Mouse (Mus musculus) limb, embryonic 11.5 days (tissue): ENCODE results near the gene Aim2. TPM values are rescaled to one million over a fixed set of nuclear protein-coding genes. Genes with fewer than 3 reads are reported as not detected.
"Not testable (repeated sequence)": the region's sequence is repeated elsewhere in the genome, so short reads cannot be mapped to it uniquely, and the experiment has no call there.

Experiments used
- ATAC-seq: fragments of 200-750 bp; cut with Nextera tagmentation; 2 replicates; pipeline ENCODE4 v1.8.0; 2017; ENCODE audit warnings: low read depth; ENCODE audit not compliant: insufficient number of reproducible peaks, low FRiP score, low TSS enrichment
- DNase-seq: peaks from one replicate; pipeline ENCODE4 v3.0.0-alpha.2; 2015; ENCODE audit warnings: low spot score
- H3K27ac ChIP-seq: fragments of 300-500 bp; sonication (generic); replicated peaks from 2 replicates; pipeline ENCODE4 v1.5.1; 2014; ENCODE audit warnings: low read depth, mild to moderate bottlenecking, low read length
- H3K27me3 ChIP-seq: fragments of 300-500 bp; sonication (generic); 2 replicates; pipeline ENCODE4 v1.6.1; 2014; ENCODE audit warnings: mild to moderate bottlenecking, low read length, mixed read lengths; ENCODE audit not compliant: control insufficient read depth, insufficient read depth
- H3K36me3 ChIP-seq: fragments of 300-500 bp; sonication (generic); 2 replicates; pipeline ENCODE4 v1.6.1; 2014; ENCODE audit warnings: mild to moderate bottlenecking, low read length, moderate library complexity, mixed read lengths; ENCODE audit not compliant: control insufficient read depth, insufficient read depth
- H3K4me1 ChIP-seq: fragments of 300-500 bp; sonication (generic); 2 replicates; pipeline ENCODE4 v1.6.1; 2014; ENCODE audit warnings: low read length, mixed read lengths; ENCODE audit not compliant: control insufficient read depth, insufficient read depth
- H3K4me2 ChIP-seq: fragments of 300-500 bp; sonication (generic); 2 replicates; pipeline ENCODE4 v1.6.1; 2014; ENCODE audit warnings: low read depth, mild to moderate bottlenecking, moderate library complexity; ENCODE audit not compliant: severe bottlenecking
- H3K4me3 ChIP-seq: fragments of 300-500 bp; sonication (generic); 2 replicates; pipeline ENCODE4 v1.5.1; 2014; ENCODE audit warnings: low read depth, low read length
- H3K9ac ChIP-seq: fragments of 300-500 bp; sonication (generic); 2 replicates; pipeline ENCODE4 v1.6.1; 2014; ENCODE audit warnings: mild to moderate bottlenecking, low read length
- H3K9me3 ChIP-seq: fragments of 300-500 bp; sonication (generic); 2 replicates; pipeline ENCODE4 v1.6.1; 2016; ENCODE audit warnings: low read length; ENCODE audit not compliant: control insufficient read depth
- WGBS: fragments of 180-500 bp; shearing (Covaris S2); extraction: QIAGEN DNeasy Blood & Tissue Kit; methylation state at CpG from one replicate; pipeline ENCODE4 v1.1.7; 2014; 5-methylcytosine and 5-hydroxymethylcytosine counted together
- polyA plus RNA-seq: library from polyadenylated mRNA; unstranded; fragments of >200 nt; fragmentation: Nextera tagmentation; extraction: Ambion mirVana; gene quantifications from 2 replicates; pipeline ENCODE4 v1.2.1, GENCODE M21; 2014

Aim2 gene
- polyA plus RNA-seq, 1 experiment from 2014 or later = 1.2 TPM

DNA sequence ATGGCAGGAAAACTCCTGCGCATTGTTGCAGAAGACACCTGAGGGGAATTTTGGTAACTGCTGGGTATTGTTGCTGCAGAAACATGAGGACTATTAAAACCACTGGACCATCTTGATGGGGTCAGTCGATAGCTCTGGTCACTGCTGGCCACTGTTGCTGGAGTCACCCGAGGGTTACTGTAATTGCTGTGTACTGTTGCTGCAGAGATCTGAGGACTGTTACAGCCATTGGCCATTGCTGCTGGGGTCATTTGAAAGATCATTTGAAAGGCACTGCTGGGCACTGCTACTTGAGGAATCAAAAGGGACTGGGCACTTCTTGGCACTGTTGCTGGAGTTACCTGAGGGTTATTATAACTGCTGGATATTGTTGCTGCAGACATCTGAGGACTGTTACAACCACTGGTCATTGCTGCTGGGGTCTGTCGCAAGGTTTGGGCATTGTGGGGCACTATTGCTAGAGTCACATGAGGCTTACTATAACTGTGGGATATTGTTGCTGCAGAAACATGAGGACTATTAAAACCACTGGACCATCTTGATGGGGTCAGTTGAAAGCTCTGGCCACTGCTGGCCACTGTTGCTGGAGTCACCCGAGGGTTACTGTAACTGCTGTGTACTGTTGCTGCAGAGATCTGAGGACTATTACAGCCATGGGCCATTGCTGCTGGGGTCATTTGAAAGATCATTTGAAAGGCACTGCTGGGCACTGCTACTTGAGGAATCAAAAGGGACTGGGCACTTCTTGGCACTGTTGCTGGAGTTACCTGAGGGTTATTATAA is 129.9 kb downstream of the Aim2 start:
- H3K27ac ChIP-seq, H3K9ac ChIP-seq, H3K36me3 ChIP-seq, DNase-seq, H3K9me3 ChIP-seq, H3K4me3 ChIP-seq, H3K4me1 ChIP-seq, H3K27me3 ChIP-seq, ATAC-seq, H3K4me2 ChIP-seq: not testable (repeated sequence)
- WGBS = 89% methylated on average over 5 of the region's 5 CpGs

DNA sequence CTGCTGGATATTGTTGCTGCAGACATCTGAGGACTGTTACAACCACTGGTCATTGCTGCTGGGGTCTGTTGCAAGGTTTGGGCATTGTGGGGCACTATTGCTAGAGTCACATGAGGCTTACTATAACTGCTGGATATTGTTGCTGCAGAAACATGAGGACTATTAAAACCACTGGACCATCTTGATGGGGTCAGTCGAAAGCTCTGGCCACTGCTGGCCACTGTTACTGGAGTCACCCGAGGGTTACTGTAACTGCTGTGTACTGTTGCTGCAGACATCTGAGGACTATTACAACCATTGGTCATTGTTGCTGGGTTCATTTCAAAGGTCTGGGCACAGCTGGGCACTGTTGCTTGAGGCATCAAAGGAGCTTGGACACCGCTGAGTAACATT is 130.5 kb downstream of the Aim2 start:
- H3K9ac ChIP-seq, H3K4me3 ChIP-seq, H3K27me3 ChIP-seq, H3K4me2 ChIP-seq, ATAC-seq, DNase-seq, H3K36me3 ChIP-seq, H3K4me1 ChIP-seq, H3K9me3 ChIP-seq, H3K27ac ChIP-seq: not testable (repeated sequence)
- 76% methylated on average over 3 of the region's 3 CpGs for WGBS

DNA sequence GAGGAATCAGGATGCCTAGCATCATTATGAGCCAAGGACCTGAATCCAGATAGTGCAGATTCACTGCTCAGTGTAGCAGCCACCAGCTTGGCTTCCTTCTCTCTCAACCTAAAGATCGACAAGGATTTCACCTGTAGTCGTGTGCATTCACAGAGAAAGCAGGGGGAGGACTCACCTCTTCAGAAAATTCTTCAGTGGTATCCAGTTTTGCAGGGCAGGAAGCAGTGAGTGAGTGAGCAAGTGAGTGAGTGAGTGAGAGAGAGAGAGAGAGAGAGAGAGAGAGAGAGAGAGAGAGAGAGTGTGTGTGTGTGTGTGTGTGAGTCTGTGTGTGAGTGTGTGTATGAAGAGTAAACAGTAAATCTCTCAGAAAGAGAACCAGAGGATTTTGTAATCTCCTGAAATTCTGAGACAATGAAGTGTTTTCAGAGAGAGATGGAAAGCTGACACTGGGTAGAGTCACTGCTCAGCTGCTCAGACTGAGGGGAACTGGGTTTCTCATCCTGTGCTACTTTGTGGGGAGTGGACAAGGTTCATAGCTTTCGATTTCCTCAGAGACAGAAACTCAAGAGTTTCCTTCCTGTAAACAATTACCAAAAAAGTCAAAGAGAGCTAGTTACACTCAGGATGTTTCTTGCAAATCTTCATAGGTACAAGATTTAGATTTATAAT is 140.3 kb downstream of the Aim2 start, which contains the start of gene Ifi206:
Gene Ifi206, minus strand, starts transcription at position 230 of the 669 bp plus-strand sequence.
- not testable (repeated sequence) for H3K27me3 ChIP-seq, H3K9me3 ChIP-seq, ATAC-seq, H3K4me3 ChIP-seq, DNase-seq, H3K36me3 ChIP-seq, H3K27ac ChIP-seq, H3K9ac ChIP-seq, H3K4me2 ChIP-seq, H3K4me1 ChIP-seq
- 69% methylated on average over 3 of the region's 3 CpGs for WGBS

DNA sequence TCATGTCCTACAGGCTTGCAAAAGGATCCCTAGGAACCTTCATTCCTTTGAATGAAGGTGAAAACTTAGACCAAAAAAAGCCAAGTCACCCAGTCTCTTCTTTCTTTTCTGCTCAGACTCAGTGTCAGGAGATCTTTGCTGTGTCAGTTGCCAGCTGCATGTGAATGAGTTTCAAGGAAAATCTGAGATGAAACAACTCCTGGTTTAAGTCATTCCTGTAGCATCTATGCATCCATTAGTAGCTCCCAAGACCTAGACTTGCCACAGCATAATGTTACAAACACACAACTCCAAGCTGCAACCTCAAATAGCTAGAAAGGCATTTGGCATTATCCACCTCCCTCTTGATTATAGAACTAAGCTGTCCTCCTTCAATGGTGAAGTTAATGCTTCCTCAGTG is 140.8 kb downstream of the Aim2 start:
- H3K27me3 ChIP-seq, H3K4me2 ChIP-seq, H3K4me3 ChIP-seq, ATAC-seq, H3K4me1 ChIP-seq, H3K9me3 ChIP-seq, DNase-seq, H3K9ac ChIP-seq, H3K27ac ChIP-seq, H3K36me3 ChIP-seq: not testable (repeated sequence)

DNA sequence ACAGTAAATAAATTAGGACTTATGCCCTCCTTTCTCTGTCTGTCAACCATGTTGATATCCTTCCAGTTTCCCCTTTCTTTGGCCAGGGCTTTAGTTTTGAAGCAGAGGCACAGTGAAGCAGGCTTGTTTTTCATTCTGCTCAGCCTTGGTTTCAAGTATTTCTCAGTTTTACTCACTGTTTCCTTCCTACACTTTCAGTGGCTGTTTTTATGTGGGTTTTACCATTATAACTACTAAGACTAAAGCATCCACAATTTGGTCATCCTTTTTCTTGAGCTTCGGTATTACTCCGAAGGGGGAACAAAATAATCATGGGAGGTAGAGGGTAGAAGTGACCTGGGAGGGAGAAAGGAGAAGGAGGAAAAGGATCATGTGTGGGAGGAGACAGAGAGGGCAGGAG is 159.9 kb downstream of the Aim2 start:
- not testable (repeated sequence) for ATAC-seq, H3K9ac ChIP-seq, H3K4me1 ChIP-seq, H3K27me3 ChIP-seq, H3K9me3 ChIP-seq, H3K27ac ChIP-seq, H3K36me3 ChIP-seq, DNase-seq, H3K4me2 ChIP-seq, H3K4me3 ChIP-seq
- 95% methylated on average over 2 of the region's 2 CpGs for WGBS

Other genes with a start within 250 kb of the Aim2 start
- not detected in 2 replicates for gene Olfr1408, start 213.5 kb upstream of the Aim2 start, polyA plus RNA-seq
- gene Olfr1406, start 160.2 kb upstream of the Aim2 start, polyA plus RNA-seq = not detected in 2 replicates
- gene Olfr218, start 153.1 kb upstream of the Aim2 start, polyA plus RNA-seq = not detected in 2 replicates
- not detected in 2 replicates for gene Olfr1404, start 138.5 kb upstream of the Aim2 start, polyA plus RNA-seq
- not detected in 2 replicates for gene Fcer1a, start 123.7 kb upstream of the Aim2 start, polyA plus RNA-seq
- gene Olfr418, start 84.9 kb upstream of the Aim2 start, polyA plus RNA-seq = not detected in 2 replicates
- gene Mptx2, start 73.1 kb upstream of the Aim2 start, polyA plus RNA-seq = not detected in 2 replicates
- 1.5 and 1.7 TPM in 2 replicates for gene Ackr1, start 17.1 kb upstream of the Aim2 start, polyA plus RNA-seq
- 1.1 and 1.4 TPM in 2 replicates for gene Cadm3, start 16.8 kb downstream of the Aim2 start, polyA plus RNA-seq
- not detected in 2 replicates for gene Ifi206, start 140.2 kb downstream of the Aim2 start, polyA plus RNA-seq
- gene Ifi214, start 185.1 kb downstream of the Aim2 start, polyA plus RNA-seq = not detected in 2 replicates
- gene Ifi213, start 248.4 kb downstream of the Aim2 start, polyA plus RNA-seq = not detected in 2 replicates